Mouse (Mus musculus): ENCODE data around the gene Cdh19. TPM values are rescaled to one million over a fixed set of nuclear protein-coding genes. Genes with fewer than 3 reads are reported as not detected.

Gene Cdh19
- polyA plus RNA-seq (2015; fragmentation: Nextera tagmentation; extraction: Ambion mirVana), result 0.67 and 1.1 TPM in 2 replicates

GRCm38 (mm10) chr1:110977484-110977883 lies at the start of gene Cdh19:
Gene Cdh19 (minus strand): TSS chr1:110977584.
- Histone ChIP-seq H3K36me3 (ENCODE audit: control insufficient read depth, insufficient read depth, low read length) (no peaks in the 10 kb centered on the region), H3K4me2 (ENCODE audit: low read depth, low read length) (no peak within 1 kb of the TSS), H3K9ac (ENCODE audit: low read depth, low read length) (no peak within 1 kb of the TSS), H3K9me3 (ENCODE audit: control insufficient read depth, low read length) (no peaks in the 10 kb centered on the region), H3K27ac (ENCODE audit: low read length) (no peak within 1 kb of the TSS), H3K27me3 (replicated peaks; ENCODE audit: control insufficient read depth, insufficient read depth, low read length) (no peaks in the 10 kb centered on the region), H3K4me3 (ENCODE audit: low read length) (no peak within 1 kb of the TSS), H3K4me1 (ENCODE audit: control insufficient read depth, insufficient read depth, low read length) (no peaks in the 10 kb centered on the region)
- no peak for ATAC-seq
- WGBS, result 51% methylated on average over 2 of the region's 2 CpGs

DNA sequence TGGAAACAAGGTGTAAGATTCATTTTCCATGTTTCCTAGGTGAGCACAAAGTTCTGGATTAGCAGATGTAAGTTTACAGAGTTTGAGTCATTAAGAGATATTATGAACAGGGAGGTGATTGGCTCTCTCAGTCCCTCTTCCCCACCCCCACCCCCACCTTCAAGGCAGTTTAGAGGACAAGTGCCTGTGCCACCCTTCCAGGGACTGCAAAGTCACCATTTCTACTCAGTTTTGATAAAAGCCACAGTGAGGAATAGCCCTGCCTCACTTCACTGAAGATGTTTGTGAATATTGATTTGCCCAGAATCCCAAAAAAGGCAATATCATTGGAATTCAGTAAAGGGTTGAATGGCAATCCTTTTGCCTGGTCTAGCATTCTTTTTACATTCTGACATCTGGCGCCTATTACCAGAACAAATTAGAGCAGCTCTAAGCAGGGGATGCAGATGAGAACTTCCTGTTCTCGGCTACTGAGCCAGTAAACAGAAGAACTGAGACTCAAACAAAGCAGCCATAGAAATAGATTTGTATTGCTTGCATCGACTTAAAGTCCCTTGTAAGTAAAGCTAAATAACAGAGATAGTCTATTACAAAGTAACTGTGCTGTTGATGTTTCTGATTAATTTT lies 43.2 kb upstream of the Cdh19 start:
- Histone ChIP-seq H3K36me3 (ENCODE audit: control insufficient read depth, insufficient read depth, low read length) (no peaks in the 10 kb centered on the region), H3K4me1 (ENCODE audit: control insufficient read depth, insufficient read depth, low read length) (no peaks in the 10 kb centered on the region), H3K4me3 (ENCODE audit: low read length) (no peak overlapping the region), H3K9me3 (ENCODE audit: control insufficient read depth, low read length) (no peaks in the 10 kb centered on the region), H3K4me2 (ENCODE audit: low read depth, low read length) (no peak overlapping the region), H3K27ac (ENCODE audit: low read length) (no peak overlapping the region), H3K27me3 (replicated peaks; ENCODE audit: control insufficient read depth, insufficient read depth, low read length) (no peaks in the 10 kb centered on the region), H3K9ac (ENCODE audit: low read depth, low read length) (no peak overlapping the region)
- WGBS, result 42% methylated on average over 3 of the region's 3 CpGs
- no peak for ATAC-seq

- no peaks in the 10 kb centered on the region for H3K9me3 ChIP-seq (ENCODE audit: control insufficient read depth, low read length)
- no peak overlapping the region for H3K27ac ChIP-seq (ENCODE audit: low read length)
- no peak overlapping the region for H3K4me2 ChIP-seq (ENCODE audit: low read depth, low read length)
- H3K9ac ChIP-seq (ENCODE audit: low read depth, low read length), result no peak overlapping the region
- no peaks in the 10 kb centered on the region for H3K4me1 ChIP-seq (ENCODE audit: control insufficient read depth, insufficient read depth, low read length)
- H3K36me3 ChIP-seq (ENCODE audit: control insufficient read depth, insufficient read depth, low read length), result no peaks in the 10 kb centered on the region
- no peaks in the 10 kb centered on the region for H3K27me3 ChIP-seq (replicated peaks; ENCODE audit: control insufficient read depth, insufficient read depth, low read length)
- no peak overlapping the region for H3K4me3 ChIP-seq (ENCODE audit: low read length)
- no peak for ATAC-seq
Measured at GRCm38 (mm10) chr1:111017640-111018039, 40.3 kb upstream of the Cdh19 start.

DNA sequence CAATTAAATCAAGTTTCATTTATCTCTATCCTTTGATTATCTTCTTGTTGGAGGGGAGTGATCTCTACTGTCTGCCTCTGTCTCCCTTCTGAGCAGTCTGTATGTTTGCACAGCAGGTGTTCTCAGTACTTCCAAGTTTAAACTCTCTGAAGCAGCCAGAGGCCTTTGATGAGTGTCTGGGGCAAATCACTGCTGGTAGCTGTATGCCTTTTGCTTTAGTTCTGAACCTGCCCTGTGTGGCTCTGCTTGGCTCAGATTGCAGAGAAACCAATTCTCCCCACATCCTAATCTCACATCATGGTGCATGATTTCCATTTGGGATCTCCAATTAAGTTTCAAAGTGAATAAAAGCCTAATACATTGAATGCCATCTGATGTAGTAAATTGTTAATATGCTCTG lies 12.4 kb upstream of the Cdh19 start:
- Histone ChIP-seq H3K27ac (ENCODE audit: low read length) (no peak overlapping the region), H3K4me2 (ENCODE audit: low read depth, low read length) (no peak overlapping the region), H3K4me1 (ENCODE audit: control insufficient read depth, insufficient read depth, low read length) (no peaks in the 10 kb centered on the region), H3K9ac (ENCODE audit: low read depth, low read length) (no peak overlapping the region), H3K36me3 (ENCODE audit: control insufficient read depth, insufficient read depth, low read length) (no peaks in the 10 kb centered on the region), H3K27me3 (replicated peaks; ENCODE audit: control insufficient read depth, insufficient read depth, low read length) (no peaks in the 10 kb centered on the region), H3K9me3 (ENCODE audit: control insufficient read depth, low read length) (no peaks in the 10 kb centered on the region), H3K4me3 (ENCODE audit: low read length) (no peak overlapping the region)
- ATAC-seq, result no peak

GRCm38 (mm10) chr1:110969201-110969600 lies 8.2 kb downstream of the Cdh19 start:
- no peak overlapping the region for H3K27ac ChIP-seq (ENCODE audit: low read length)
- no peaks in the 10 kb centered on the region for H3K36me3 ChIP-seq (ENCODE audit: control insufficient read depth, insufficient read depth, low read length)
- no peaks in the 10 kb centered on the region for H3K4me1 ChIP-seq (ENCODE audit: control insufficient read depth, insufficient read depth, low read length)
- no peaks in the 10 kb centered on the region for H3K9me3 ChIP-seq (ENCODE audit: control insufficient read depth, low read length)
- no peak overlapping the region for H3K9ac ChIP-seq (ENCODE audit: low read depth, low read length)
- no peak for ATAC-seq
- H3K27me3 ChIP-seq (replicated peaks; ENCODE audit: control insufficient read depth, insufficient read depth, low read length), result no peaks in the 10 kb centered on the region
- H3K4me3 ChIP-seq (ENCODE audit: low read length), result no peak overlapping the region
- WGBS, result 58% methylated on average over 2 of the region's 2 CpGs
- H3K4me2 ChIP-seq (ENCODE audit: low read depth, low read length), result no peak overlapping the region

- H3K4me2 ChIP-seq (ENCODE audit: low read depth, low read length), result no peak overlapping the region
- H3K27me3 ChIP-seq (replicated peaks; ENCODE audit: control insufficient read depth, insufficient read depth, low read length), result no peaks in the 10 kb centered on the region
- no peak overlapping the region for H3K9ac ChIP-seq (ENCODE audit: low read depth, low read length)
- no peak for ATAC-seq
- H3K9me3 ChIP-seq (ENCODE audit: control insufficient read depth, low read length), result no peaks in the 10 kb centered on the region
- WGBS, result 93% methylated on average over 1 of the region's 1 CpGs
- H3K4me1 ChIP-seq (ENCODE audit: control insufficient read depth, insufficient read depth, low read length), result no peaks in the 10 kb centered on the region
- H3K4me3 ChIP-seq (ENCODE audit: low read length), result no peak overlapping the region
- H3K36me3 ChIP-seq (ENCODE audit: control insufficient read depth, insufficient read depth, low read length), result no peaks in the 10 kb centered on the region
- no peak overlapping the region for H3K27ac ChIP-seq (ENCODE audit: low read length)
Measured at GRCm38 (mm10) chr1:110909752-110910151, 67.6 kb downstream of the Cdh19 start.

DNA sequence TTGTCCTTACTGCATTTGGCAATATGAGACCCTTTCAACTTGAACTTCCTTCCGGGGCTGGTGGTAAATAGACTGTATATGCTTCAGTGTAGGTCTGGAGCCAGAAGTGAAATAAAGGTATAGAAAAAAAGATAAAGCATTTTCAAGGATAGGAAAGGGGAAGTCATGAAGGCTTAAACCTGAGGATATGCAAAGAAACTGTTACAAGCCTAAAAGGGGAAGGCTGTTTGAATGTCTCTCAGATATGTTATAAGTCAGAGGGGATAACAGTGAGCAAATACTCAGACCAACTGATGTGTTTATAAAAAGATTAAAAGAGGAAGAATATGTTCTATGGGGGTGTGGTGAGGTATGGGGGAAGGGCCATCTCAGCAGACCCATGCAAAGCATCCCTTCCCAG lies 68.2 kb downstream of the Cdh19 start:
- H3K27ac ChIP-seq (ENCODE audit: low read length), result no peak overlapping the region
- 59% methylated on average over 1 of the region's 1 CpGs for WGBS
- no peaks in the 10 kb centered on the region for H3K36me3 ChIP-seq (ENCODE audit: control insufficient read depth, insufficient read depth, low read length)
- H3K27me3 ChIP-seq (replicated peaks; ENCODE audit: control insufficient read depth, insufficient read depth, low read length), result no peaks in the 10 kb centered on the region
- H3K4me3 ChIP-seq (ENCODE audit: low read length), result no peak overlapping the region
- no peaks in the 10 kb centered on the region for H3K9me3 ChIP-seq (ENCODE audit: control insufficient read depth, low read length)
- no peak for ATAC-seq
- H3K4me2 ChIP-seq (ENCODE audit: low read depth, low read length), result no peak overlapping the region
- H3K9ac ChIP-seq (ENCODE audit: low read depth, low read length), result no peak overlapping the region
- no peaks in the 10 kb centered on the region for H3K4me1 ChIP-seq (ENCODE audit: control insufficient read depth, insufficient read depth, low read length)

GRCm38 (mm10) chr1:110904266-110904665 lies 73.1 kb downstream of the Cdh19 start:
- H3K4me1 ChIP-seq (ENCODE audit: control insufficient read depth, insufficient read depth, low read length), result no peaks in the 10 kb centered on the region
- H3K4me3 ChIP-seq (ENCODE audit: low read length), result no peak overlapping the region
- no peak overlapping the region for H3K9ac ChIP-seq (ENCODE audit: low read depth, low read length)
- WGBS, result 87% methylated on average over 2 of the region's 2 CpGs
- H3K27me3 ChIP-seq (replicated peaks; ENCODE audit: control insufficient read depth, insufficient read depth, low read length), result no peaks in the 10 kb centered on the region
- no peaks in the 10 kb centered on the region for H3K36me3 ChIP-seq (ENCODE audit: control insufficient read depth, insufficient read depth, low read length)
- no peaks in the 10 kb centered on the region for H3K9me3 ChIP-seq (ENCODE audit: control insufficient read depth, low read length)
- ATAC-seq, result no peak
- no peak overlapping the region for H3K4me2 ChIP-seq (ENCODE audit: low read depth, low read length)
- no peak overlapping the region for H3K27ac ChIP-seq (ENCODE audit: low read length)
